Mouse (Mus musculus): Measurements from ENCODE around the gene Arhgap27.

The Arhgap27 gene

DNA sequence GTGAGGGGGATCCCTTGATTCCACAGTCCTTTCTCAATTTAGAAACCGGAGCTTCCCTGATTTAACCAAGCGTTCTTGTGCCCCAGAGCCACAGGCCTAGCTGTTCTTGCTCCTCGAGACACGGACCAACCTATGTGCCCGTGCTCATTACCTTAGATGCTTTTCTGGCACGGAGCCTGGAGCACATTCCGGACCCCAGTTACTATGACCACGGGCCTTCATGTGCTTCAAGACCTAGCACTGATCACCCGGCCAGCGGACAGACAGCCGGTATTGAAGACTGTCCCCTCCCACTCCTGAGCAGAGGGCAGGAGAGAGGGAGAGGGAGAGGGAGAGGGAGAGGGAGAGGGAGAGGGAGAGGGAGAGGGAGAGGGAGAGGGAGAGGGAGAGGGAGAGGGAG is 8.2 kb downstream of the Arhgap27 start:
- DNase-seq, result no peak

GRCm38 (mm10) chr11:103354033-103354432 is 9.5 kb downstream of the Arhgap27 start:
- no peak for DNase-seq

GRCm38 (mm10) chr11:103352239-103352814 is 11.2 kb downstream of the Arhgap27 start:
- DNase-seq, result no peak

GRCm38 (mm10) chr11:103350711-103351315 is 12.7 kb downstream of the Arhgap27 start:
- DNase-seq, result no peak

DNA sequence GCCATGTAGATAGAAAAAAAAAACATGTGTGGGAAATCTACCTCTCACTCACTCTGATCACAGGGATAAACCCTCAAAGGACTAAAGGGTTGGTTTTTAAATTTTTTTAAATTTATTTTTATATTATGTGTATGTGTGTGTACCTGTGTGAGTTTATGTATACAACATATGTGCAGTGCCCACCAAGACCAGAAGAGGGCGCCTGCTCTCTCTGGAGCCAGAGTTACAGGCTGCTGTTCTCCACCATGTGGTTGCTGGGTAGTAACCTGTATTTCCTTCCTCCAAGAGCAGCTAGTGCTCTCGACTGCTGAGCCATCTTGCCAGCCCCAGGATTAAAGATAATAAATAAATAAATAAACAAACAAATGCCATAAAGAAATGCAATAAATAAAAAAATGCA is 13.8 kb downstream of the Arhgap27 start:
- DNase-seq, result no peak

DNA sequence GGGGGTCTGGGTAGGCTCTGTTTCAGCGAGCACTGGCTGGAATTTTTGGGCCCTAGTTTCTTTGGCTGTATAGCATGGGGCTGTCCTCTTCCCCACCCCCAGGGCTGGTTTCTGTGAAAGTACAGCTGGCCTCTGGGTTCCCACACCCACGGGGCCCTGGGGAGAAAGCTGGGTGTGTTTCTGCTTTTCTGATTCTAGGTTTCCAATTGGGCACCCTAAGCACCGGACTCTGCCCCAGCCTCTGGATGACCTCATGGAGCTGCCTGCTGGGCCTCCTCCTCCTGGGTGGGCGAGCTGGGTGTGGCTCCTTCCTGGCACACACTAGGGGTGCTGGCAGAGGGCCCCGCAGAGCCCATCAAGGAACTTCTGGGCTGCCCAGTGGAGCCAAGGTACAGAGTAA is 16.8 kb downstream of the Arhgap27 start:
- DNase-seq, result no peak

GRCm38 (mm10) chr11:103346236-103346635 is 17.3 kb downstream of the Arhgap27 start:
- no peak for DNase-seq

DNA sequence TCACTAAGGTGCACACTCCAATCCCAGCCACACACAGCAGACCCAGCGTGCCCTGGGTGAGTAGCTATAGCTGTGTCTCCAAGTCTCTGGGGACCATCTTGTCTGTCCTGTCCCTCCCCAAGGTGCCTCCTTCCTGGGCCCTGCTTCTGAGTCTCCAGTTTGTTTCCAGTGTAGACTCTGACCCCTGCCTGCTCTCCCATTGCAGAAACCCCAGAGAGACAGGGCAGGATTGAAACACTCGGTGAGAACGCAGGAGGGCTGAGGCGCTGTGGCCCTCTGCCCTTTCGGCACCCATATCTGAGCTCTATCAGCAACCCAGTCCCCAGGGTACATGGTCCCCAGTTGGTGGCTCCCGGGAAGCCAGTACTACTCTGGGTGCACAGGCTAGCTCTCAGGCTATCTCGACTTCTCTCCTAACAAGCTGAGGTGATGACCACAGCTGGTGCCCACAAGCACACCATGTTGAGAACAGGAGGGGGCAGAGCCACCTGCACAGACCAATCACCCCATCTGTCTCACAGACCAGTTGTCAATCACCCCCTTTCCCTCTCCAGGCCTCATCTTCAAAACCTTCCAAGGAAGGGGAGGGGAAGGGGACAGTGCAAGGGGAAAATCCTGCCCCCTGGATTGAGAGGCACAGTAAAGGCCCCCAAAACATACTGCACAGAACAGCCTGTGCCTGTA is 17.9 kb downstream of the Arhgap27 start:
- DNase-seq, result no peak

GRCm38 (mm10) chr11:103344494-103345332 is 18.8 kb downstream of the Arhgap27 start:
- peak; percentile 69 to 73 for DNase-seq

DNA sequence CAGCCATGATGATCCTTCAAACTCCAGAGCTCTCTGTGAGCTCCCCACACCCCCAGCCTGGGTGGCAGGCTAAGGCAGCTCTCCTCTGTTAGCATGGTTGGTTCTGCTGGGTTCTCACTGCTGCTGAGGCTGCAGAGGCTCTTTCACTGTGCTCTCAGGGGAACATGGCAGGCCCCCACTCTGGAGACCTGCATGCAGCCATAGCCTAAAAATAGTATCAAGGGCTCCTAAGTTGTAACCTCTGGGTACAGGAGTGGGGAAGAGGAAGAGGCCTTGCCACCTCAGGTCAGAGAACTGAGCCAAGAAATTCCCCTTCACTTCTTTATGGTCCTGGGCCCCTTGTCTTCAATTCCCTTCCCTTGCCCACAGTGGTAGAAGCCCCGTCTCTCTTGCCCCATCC is 19.6 kb downstream of the Arhgap27 start:
- DNase-seq, result no peak

GRCm38 (mm10) chr11:103343063-103343462 is 20.4 kb downstream of the Arhgap27 start:
- no peak for DNase-seq

- no peak for DNase-seq
Observed at GRCm38 (mm10) chr11:103340677-103341076, 22.8 kb downstream of the Arhgap27 start.

DNA sequence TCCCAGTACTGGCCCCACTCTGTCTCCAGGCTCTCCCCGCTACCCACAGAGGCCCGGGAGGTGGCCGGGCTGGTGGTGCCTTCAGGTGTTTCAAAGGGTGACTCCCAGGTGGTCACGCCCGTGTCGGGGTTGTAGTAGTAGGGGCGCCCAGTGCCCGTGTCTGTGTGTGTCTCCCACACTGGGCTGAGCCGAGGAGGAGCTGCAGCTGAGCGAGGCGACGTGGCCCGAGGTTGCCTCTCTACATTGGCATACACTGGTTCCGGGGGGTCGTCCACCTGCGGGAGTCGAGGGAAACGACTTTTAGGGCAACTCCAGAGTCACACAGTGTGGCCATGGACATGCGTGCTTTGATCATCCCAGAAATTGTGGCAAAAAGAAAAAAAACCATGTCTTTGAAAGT is 23.4 kb downstream of the Arhgap27 start:
- DNase-seq, result no peak

DNA sequence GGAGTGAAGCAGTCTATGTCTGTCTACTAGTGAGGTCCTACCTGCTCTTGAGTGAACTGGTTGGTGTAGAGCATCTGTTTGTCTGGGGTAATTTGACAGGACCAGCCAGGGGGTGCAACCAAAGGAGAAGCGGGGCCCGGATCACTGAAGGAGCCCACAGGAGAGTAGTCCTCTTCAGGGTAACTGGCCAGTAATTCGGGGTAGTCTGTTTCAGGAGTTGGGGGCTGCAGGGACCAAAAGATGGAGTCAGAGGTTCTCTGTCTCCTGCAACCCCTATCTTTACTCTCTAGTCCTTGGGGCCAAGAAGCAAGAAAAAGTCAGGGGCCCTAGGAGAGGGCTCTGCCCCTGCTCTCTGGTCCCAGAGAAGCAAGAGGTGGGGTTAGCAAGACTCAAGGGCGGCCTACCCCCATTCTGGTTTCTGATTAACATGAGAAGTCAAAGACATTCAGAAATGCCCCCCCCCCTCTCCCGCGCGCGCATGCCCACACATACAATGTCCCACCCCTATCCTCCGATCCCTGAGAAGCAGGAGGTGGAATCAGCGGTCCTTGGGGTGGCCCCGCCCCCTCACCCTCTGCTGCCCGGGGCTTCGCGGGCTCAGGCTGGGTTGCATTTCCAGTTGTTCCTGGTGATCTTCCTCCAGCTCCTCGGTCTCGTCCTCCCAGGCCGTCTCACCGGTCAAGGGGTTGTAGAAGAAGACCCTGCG is 23.9 kb downstream of the Arhgap27 start:
- no peak for DNase-seq

DNA sequence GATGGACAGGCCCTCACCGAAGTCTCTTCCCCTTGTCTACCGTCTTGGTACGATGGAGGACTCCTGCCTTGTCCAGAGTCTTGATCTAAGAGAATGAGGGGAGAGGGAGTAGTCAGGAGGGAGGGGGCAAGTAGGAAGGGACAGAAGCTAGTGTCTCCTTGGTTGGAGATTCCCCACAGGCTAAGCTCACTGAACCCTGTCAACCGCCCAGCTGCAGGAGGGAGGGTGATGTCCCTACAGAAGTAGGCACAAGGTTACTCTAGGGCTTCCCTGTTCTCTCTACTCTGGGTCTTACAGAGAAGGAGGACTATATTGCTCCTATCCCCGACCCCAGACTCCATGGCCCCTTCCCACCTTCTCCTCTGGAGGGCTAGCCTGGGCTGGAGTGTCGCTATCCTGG is 24.8 kb downstream of the Arhgap27 start:
- DNase-seq, result no peak

GRCm38 (mm10) chr11:103338119-103338518 is 25.4 kb downstream of the Arhgap27 start:
- DNase-seq, result no peak

GRCm38 (mm10) chr11:103337180-103337579 is 26.3 kb downstream of the Arhgap27 start:
- no peak for DNase-seq

DNA sequence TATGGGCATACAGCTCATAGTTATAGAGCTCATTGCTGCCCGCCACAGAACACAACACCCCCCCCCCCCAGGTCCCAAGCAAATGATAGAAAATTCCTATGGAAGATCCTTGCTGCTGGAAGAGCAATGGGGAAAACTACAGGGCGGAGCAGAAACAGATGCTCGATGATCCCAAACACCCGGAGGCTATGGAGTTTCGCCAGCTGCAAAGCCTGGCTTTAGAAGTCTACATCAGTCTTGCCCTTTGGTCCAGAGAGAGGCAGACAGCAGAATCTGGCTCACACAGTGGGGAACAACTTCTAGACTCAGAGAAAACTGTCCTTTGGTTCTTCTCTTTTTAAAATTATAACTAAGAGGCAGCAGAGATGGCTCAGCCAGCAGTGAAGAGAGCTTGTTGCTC is 27.9 kb downstream of the Arhgap27 start:
- no peak for DNase-seq

DNA sequence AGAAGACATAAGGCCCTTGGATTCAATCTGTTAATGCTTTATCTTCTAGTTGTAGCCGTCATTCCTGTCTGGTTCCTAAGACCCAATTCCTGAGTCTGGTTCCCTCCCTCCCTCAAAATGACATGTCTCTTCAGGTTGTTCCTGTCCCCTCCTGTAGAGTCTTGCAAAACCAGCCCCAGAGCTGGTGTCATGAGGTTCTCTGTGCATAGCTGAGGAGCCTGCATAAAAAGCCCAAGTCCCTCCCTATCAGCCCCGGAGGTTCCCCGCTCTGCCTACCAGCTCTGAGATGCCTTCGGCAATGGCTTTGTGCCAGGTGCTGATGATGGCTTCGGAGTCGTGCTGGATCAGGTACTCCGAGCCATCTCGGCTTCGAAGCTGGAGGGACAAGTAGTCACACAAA is 28.6 kb downstream of the Arhgap27 start:
- no peak for DNase-seq

GRCm38 (mm10) chr11:103333719-103334398 is 29.6 kb downstream of the Arhgap27 start:
- no peak for DNase-seq

- DNase-seq, result no peak
Observed at GRCm38 (mm10) chr11:103332890-103333651, 30.4 kb downstream of the Arhgap27 start.
